Mouse (Mus musculus): Measurements from ENCODE around the gene Gm17428.
"Not testable (repeated sequence)": the region's sequence is repeated elsewhere in the genome, so short reads cannot be mapped to it uniquely, and the experiment has no call there.

Gm17428 gene

GRCm38 (mm10) chr14:54951587-54951986, 25.1 kb upstream of the Gm17428 start:
- no peak for DNase-seq (ENCODE audit: low read depth)

GRCm38 (mm10) chr14:54953664-54954206, 23.0 kb upstream of the Gm17428 start:
- DNase-seq (ENCODE audit: low read depth), result no peak

- no peak for DNase-seq (ENCODE audit: low read depth)
Observed at GRCm38 (mm10) chr14:54954474-54954873, 22.3 kb upstream of the Gm17428 start.

- no peak for DNase-seq (ENCODE audit: low read depth)
Observed at GRCm38 (mm10) chr14:54955481-54955880, 21.3 kb upstream of the Gm17428 start.

DNA sequence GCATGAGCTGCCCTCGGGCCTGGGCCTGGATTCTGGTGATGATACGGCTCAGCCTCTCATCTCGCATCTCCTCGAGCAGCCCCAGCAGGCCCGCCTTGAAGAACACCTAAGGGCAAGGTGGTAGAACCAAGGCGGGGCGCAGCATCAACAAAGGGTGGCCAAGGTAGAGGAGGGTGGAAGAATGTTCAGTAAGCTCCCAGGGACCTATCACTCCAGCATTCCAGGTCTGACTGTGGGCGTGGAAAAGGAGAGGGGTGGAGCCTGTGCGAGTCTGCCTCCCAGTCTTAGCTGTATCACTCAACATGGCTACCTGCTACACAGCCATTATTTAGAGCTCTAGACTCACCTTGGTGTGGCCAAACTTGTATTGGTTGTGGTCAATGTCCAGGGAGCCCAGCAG, 20.2 kb upstream of the Gm17428 start:
- no peak for DNase-seq (ENCODE audit: low read depth)

GRCm38 (mm10) chr14:54958503-54958902, 18.2 kb upstream of the Gm17428 start:
- no peak for DNase-seq (ENCODE audit: low read depth)

DNA sequence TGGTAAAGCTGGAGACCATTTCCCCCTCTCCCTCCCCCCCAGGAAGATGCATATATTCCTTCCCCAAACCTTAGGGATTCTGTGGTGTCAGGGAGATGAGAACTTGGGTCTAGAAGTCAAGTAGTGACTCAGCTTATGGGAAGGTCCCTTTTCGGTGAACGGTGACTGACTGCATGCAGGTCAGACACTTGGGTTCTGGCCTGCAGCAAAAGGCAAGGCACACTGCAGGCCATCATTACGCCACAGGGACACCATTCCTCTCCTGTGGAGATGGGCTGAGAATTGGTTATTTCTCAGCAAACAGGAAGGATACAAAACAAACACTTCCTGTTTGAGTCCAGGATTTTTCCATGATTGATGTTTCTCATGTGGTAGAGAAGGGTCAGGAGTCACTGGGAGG, 17.5 kb upstream of the Gm17428 start:
- DNase-seq (ENCODE audit: low read depth), result no peak

DNA sequence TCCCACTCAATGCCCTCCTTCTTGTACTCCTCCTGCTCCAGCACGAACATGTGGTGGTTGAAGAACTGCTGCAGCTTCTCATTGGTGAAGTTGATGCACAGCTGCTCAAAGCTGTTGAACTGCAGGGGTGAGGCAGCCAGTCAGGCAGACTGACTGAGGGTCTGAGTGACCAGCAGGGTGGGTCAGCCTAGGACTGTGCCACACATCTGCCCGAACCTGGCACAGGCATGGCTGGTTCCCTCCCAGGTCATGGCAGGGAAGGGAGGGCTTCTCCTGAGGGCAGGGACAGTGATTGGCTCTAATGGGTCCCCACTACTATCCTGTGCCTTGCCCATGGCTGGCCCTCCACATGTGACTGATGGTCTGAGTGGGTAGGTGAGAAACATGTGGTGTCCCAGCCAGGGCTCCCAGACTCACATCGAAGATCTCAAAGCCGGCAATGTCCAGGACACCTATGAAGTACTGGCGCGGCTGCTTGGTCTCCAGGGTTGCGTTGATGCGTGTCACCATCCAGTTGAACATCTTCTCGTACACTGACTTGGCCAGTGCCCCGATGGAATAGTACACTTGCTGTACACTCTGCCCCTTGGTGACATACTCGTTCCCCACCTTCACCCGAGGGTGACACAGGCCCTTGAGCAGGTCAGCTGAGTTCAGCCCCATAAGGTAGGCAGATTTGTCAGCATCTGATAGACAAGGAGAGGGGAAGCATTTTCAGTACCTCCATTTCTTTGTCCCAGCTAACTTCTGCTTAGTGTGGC, 16.7 kb upstream of the Gm17428 start:
- not testable (repeated sequence) for DNase-seq (ENCODE audit: low read depth)

DNA sequence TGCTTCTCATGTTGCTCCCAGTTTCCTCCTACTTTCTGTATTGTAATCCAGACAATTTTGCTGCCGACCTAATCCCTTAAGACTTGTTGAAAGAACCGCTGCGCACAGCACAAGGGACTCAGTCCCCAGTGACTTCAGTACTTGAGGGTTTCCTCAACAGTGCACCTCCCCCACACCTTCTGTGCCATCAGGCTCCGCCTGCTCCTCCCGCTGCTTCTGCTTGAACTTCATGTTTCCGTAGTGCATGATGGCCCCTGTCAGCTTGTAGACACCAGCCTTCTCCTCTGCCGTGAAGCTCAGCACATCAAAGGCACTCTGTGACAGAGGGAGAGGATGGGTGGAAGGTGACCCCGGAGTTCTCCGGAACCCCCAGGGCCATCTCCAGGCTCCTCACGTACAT, 16.0 kb upstream of the Gm17428 start:
- DNase-seq (ENCODE audit: low read depth), result peak; percentile 7

- no peak for DNase-seq (ENCODE audit: low read depth)
Observed at GRCm38 (mm10) chr14:54961487-54961886, 15.2 kb upstream of the Gm17428 start.

DNA sequence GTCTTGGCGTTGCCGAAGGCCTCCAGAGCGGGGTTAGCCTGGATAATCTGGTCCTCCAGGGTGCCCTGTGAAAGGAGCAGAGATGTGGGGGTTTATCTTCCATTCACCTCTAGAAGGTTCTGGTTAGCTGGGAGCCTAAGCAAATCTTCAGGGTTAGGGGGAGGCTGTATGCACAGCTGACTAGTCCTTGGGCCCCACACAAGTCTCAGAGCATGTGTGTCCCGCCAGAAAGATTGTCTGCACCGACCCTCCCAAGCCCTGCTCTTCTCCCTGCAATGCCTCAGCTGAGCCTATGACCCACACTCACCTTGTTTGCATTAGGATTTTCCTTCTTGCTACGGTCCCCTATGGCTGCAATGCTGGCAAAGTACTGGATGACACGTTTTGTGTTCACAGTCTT, 14.0 kb upstream of the Gm17428 start:
- DNase-seq (ENCODE audit: low read depth), result no peak

GRCm38 (mm10) chr14:54963727-54964126, 13.0 kb upstream of the Gm17428 start:
- no peak for DNase-seq (ENCODE audit: low read depth)

DNA sequence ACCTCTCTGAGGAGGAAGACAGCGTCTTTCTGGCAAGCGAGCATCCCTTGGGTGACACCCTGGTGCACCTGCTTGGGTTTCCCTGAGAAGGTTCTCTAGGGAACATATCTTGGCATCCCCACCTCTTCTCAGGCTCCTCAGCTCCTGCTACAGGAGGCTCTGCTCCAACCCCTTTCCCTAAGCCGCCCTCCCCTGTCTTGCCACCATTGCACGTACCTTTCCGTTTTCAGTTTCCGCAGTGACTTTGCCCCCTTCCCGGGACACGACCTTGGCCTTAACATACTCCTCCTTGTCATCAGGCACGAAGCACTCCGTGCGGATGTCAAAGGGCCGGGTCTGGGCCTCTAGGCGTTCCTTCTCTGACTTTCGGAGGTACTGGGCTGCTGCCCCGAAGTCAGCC, 11.7 kb upstream of the Gm17428 start:
- DNase-seq (ENCODE audit: low read depth), result no peak

DNA sequence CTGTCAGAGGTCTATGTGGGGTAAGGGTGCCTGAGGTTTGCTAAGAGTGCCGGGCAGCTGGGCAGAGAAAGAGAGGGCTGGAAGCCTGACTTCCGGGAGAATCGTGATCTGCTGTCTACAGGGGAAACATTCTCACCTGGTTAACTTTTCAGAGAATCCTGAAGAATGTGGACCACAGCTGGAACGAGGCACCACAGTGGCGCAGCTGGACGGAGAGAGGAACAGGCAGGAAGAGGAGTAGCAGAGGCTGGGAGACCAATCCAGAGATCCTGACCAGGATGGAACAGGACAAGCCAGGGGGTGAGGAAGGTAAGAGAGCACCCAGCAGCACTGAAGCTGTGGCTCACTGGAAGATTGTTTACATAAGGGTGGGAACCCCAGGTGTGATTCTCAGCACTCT, 11.1 kb upstream of the Gm17428 start:
- DNase-seq (ENCODE audit: low read depth), result no peak

- no peak for DNase-seq (ENCODE audit: low read depth)
Observed at GRCm38 (mm10) chr14:54966320-54966977, 10.3 kb upstream of the Gm17428 start, which contains the start of gene Myh6. Gene Myh6 (minus strand): TSS chr14:54966927.

- no peak for DNase-seq (ENCODE audit: low read depth)
Observed at GRCm38 (mm10) chr14:54967874-54968273, 8.9 kb upstream of the Gm17428 start.

DNA sequence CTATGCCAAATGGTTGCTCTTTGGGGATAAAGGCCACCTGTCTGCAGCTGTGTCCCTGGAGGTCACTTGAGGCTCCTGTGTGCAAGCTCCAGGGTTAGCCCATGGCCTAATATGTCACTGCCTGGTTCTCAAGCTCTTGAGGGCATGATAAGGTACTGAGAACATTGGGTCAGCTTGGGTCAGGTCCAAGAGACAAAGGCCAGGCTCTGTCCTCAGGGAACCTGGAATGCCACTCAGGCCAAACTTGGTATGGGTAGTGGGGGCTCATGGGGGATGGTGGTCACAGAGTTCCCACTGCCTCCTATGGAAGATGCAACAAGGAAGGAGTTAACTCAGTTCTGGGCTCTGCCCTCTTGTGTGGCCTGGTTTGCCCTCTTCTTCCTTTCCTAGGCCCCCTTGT, 8.4 kb upstream of the Gm17428 start:
- DNase-seq (ENCODE audit: low read depth), result no peak

DNA sequence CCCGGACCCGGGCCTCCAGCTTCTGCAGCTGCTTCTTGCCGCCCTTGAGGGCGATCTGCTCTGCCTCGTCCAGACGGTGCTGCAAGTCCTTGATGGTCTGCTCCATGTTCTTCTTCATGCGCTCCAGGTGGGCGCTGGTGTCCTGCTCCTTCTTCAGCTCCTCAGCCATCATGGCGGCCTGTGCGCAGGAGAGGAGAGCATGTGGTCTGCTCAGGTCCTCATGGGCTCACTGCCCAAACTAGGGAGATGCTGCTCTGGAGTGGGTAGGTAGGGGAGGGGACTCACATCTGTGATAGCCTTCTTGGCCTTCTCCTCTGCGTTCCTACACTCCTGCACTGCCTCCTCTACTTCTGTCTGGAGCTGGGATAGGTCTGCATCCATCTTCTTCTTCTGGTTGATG, 3.9 kb upstream of the Gm17428 start:
- not testable (repeated sequence) for DNase-seq (ENCODE audit: low read depth)

DNA sequence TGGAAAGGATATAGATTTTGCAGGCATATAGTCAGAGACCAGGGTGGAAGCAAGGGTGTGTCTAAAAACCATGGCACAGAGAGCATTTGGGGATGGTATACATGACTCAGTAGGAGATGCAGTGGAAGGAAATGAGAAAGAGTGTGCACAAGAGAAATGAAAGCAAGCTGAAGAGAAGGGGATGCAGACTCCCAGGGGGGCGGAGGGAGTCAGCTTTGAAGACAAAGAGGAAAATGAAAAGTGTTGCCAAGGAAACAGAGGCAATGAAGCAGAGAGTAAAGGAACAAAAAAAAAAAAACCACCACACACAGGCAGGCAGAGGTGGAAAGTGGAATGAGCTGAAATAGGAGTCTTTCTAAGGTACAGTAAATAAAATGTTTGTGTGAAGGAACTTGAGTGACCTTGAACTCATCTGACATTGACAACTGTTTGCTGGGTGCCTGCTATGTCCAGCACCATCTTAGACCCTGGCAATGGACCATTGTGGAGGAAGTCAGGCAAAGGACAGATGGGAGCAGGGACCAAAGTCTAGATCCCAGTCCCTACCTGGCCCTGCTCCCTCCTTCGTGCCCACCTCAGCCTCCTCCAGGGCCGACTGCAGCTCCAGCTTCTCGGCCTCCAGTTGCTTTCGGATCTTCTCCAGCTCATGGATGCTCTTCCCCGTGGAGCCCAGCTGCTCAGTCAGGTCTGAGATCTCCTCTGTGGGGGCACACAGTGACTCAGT, 2.5 kb upstream of the Gm17428 start:
- no peak for DNase-seq (ENCODE audit: low read depth)

DNA sequence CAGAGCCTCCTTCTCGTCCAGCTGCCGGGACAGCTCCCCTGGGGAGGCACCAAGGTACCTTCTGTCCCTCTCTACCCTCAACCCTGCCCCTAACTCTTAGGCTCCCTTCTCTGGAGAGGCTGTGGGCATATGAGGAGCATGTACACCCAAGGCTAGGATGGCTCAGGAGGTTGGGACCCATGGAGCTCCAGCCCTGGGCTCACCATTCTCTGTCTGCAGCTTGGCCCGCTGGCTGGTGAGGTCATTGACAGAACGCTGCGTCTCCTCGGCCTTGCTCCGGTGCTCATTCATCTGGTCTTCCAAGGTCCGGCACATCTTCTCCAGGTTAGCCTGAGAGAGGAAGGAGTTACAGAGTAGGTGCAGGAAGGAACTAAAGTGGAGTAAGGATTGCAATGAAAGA, 1.9 kb downstream of the Gm17428 start:
- no peak for DNase-seq (ENCODE audit: low read depth)

DNA sequence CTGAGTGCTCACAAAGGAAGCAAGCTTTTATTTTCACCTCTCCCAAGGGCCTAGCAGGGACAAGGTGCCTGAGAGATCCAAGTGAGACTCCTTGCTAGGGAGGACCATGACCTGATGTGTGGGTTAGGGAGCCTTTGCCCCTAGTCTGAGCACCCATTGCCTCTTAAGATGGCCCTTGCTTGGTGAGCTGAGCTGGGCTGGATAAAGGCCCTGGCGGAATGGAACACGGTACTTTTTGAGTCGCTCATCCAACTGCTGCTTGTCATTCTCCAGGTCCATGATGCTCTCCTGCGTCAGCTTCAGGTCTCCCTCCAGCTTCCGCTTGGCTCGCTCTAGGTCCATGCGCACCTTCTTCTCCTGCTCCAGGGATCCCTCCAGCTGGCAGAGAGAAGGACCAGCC, 5.2 kb downstream of the Gm17428 start:
- no peak for DNase-seq (ENCODE audit: low read depth)

GRCm38 (mm10) chr14:54988350-54988874, 11.7 kb downstream of the Gm17428 start:
- DNase-seq (ENCODE audit: low read depth), result not testable (repeated sequence)
